Mouse (Mus musculus) midbrain, embryonic 11.5 days (tissue): ENCODE measurements around the gene Fam205a3. TPM values are rescaled to one million over a fixed set of nuclear protein-coding genes. Genes with fewer than 3 reads are reported as not detected.
"Not testable (repeated sequence)": the region's sequence is repeated elsewhere in the genome, so short reads cannot be mapped to it uniquely, and the experiment has no call there.

Experiments used
- ATAC-seq: fragments of 200-750 bp; cut with Nextera tagmentation; 2 replicates; pipeline ENCODE4 v1.8.0; 2017; ENCODE audit warnings: moderate TSS enrichment, moderate library complexity; ENCODE audit not compliant: low FRiP score
- DNase-seq: peaks from one replicate; pipeline ENCODE4 v3.0.0; 2015; ENCODE audit warnings: low spot score; ENCODE audit errors: missing footprints
- H3K27ac ChIP-seq: fragments of 300-500 bp; sonication (generic); 2 replicates; pipeline ENCODE4 v1.5.1; 2014; ENCODE audit warnings: low read depth, low read length
- H3K27me3 ChIP-seq: fragments of 300-500 bp; sonication (generic); 2 replicates; pipeline ENCODE4 v1.6.1; 2014; ENCODE audit warnings: mild to moderate bottlenecking, low read length, moderate library complexity, mixed read lengths; ENCODE audit not compliant: control insufficient read depth, insufficient read depth
- H3K36me3 ChIP-seq: fragments of 300-500 bp; sonication (generic); 2 replicates; pipeline ENCODE4 v1.6.1; 2014; ENCODE audit warnings: mild to moderate bottlenecking, low read length, moderate library complexity, mixed read lengths; ENCODE audit not compliant: control insufficient read depth, insufficient read depth
- H3K4me1 ChIP-seq: fragments of 300-500 bp; sonication (generic); 2 replicates; pipeline ENCODE4 v1.6.1; 2014; ENCODE audit warnings: low read length; ENCODE audit not compliant: control insufficient read depth, insufficient read depth
- H3K4me2 ChIP-seq: fragments of 300-500 bp; sonication (generic); 2 replicates; pipeline ENCODE4 v1.6.1; 2014; ENCODE audit warnings: mild to moderate bottlenecking, moderate library complexity
- H3K4me3 ChIP-seq: fragments of 300-500 bp; sonication (generic); 2 replicates; pipeline ENCODE4 v1.5.1; 2014; ENCODE audit warnings: low read depth, low read length
- H3K9ac ChIP-seq: fragments of 300-500 bp; sonication (generic); 2 replicates; pipeline ENCODE4 v1.6.1; 2014; ENCODE audit warnings: low read length
- H3K9me3 ChIP-seq: fragments of 300-500 bp; sonication (generic); 2 replicates; pipeline ENCODE4 v1.6.1; 2016; ENCODE audit warnings: low read length; ENCODE audit not compliant: control insufficient read depth
- WGBS: fragments of 180-500 bp; shearing (Covaris S2); extraction: QIAGEN DNeasy Blood & Tissue Kit; methylation state at CpG from one replicate; pipeline ENCODE4 v1.1.7; 2014; 5-methylcytosine and 5-hydroxymethylcytosine counted together
- polyA plus RNA-seq: library from polyadenylated mRNA; unstranded; fragments of >200 nt; fragmentation: Nextera tagmentation; extraction: Ambion mirVana; gene quantifications from 2 replicates; pipeline ENCODE4 v1.2.1, GENCODE M21; 2014

Fam205a3 gene
- polyA plus RNA-seq = not detected in 2 replicates

DNA sequence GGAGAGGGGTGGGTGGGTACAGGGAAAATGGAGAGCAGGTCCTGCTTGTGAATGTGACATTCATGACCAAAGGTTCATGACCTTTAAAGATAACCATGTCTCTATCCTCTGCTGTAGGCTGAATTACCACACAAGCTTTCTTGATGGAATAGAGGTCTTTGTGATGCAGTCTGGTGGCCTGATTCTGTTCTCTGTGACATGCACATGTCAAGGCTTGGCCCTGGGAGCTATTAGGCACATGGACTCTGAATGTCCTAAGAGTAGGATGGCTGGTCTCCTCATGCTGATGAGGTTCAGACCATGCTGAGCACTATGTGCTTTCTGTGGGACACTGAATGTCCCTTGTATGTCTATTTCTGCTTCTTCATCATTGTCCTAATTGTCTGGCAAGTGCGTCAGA is at the start of gene Fam205a3:
Fam205a3 (plus strand) TSS at position 301 of the 400 bp plus-strand sequence.
- not testable (repeated sequence) for H3K4me2 ChIP-seq, H3K36me3 ChIP-seq, H3K9me3 ChIP-seq, H3K27ac ChIP-seq, H3K9ac ChIP-seq, H3K27me3 ChIP-seq, H3K4me3 ChIP-seq, DNase-seq, H3K4me1 ChIP-seq, ATAC-seq
- no CpG with 5 or more reads among the region's 1 CpGs for WGBS

DNA sequence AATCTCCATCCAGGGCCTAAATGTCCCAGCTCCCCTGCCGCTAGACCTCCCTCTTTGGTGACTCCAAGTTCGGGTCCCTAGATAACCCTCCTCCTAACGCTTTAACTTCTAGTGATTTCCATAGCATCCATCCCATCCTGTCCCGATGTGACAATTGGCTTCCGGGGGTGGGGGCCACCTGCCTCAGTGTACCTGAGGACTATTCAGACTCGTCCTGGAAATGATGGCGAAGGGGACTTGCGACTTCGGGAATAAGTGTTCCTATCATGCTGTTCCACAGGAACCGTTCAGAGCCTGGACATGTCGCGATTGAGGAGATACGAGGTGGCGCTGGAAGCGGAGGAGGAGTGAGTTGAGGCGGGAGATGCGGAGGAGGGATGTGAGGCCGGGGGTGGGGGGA is 24.2 kb upstream of the Fam205a3 start, which contains the start of gene Gm21953:
Gm21953 (plus strand) TSS at position 301 of the 400 bp plus-strand sequence.
- not testable (repeated sequence) for H3K4me1 ChIP-seq, H3K27me3 ChIP-seq, H3K4me2 ChIP-seq, ATAC-seq, H3K9me3 ChIP-seq, H3K4me3 ChIP-seq, H3K27ac ChIP-seq, H3K9ac ChIP-seq, DNase-seq, H3K36me3 ChIP-seq
- no CpG with 5 or more reads among the region's 18 CpGs for WGBS

Other genes with a start within 250 kb of the Fam205a3 start
- not detected in 2 replicates for gene Gm3893, start 227.1 kb upstream of the Fam205a3 start, polyA plus RNA-seq
- gene Gm13304, start 203.5 kb upstream of the Fam205a3 start, polyA plus RNA-seq = not detected in 2 replicates
- not detected in 2 replicates for gene Gm13306, start 164.9 kb upstream of the Fam205a3 start, polyA plus RNA-seq
- not detected in 2 replicates for gene Gm13305, start 149.7 kb upstream of the Fam205a3 start, polyA plus RNA-seq
- not detected in 2 replicates for gene Gm10600, start 77.7 kb upstream of the Fam205a3 start, polyA plus RNA-seq
- gene Ccl21b, start 62.6 kb upstream of the Fam205a3 start, polyA plus RNA-seq = not detected in 2 replicates
- gene Gm21953, start 24.1 kb upstream of the Fam205a3 start, polyA plus RNA-seq = not detected in 2 replicates
- not detected in 2 replicates for gene Gm21586, start 121.0 kb downstream of the Fam205a3 start, polyA plus RNA-seq
- gene Gm2163, start 148.4 kb downstream of the Fam205a3 start, polyA plus RNA-seq = not detected in 2 replicates
- not detected in 2 replicates for gene Fam205a2, start 209.8 kb downstream of the Fam205a3 start, polyA plus RNA-seq